Mouse (Mus musculus) frontal cortex, postnatal 14 days (tissue): ENCODE data around the gene Crip1.

Experiments used
- DNase-seq, 2 experiments: peaks; one replicate each; pipeline ENCODE4 v3.0.0; 2022; ENCODE audit warnings: low spot score in 2 of 2

Crip1 gene

DNA sequence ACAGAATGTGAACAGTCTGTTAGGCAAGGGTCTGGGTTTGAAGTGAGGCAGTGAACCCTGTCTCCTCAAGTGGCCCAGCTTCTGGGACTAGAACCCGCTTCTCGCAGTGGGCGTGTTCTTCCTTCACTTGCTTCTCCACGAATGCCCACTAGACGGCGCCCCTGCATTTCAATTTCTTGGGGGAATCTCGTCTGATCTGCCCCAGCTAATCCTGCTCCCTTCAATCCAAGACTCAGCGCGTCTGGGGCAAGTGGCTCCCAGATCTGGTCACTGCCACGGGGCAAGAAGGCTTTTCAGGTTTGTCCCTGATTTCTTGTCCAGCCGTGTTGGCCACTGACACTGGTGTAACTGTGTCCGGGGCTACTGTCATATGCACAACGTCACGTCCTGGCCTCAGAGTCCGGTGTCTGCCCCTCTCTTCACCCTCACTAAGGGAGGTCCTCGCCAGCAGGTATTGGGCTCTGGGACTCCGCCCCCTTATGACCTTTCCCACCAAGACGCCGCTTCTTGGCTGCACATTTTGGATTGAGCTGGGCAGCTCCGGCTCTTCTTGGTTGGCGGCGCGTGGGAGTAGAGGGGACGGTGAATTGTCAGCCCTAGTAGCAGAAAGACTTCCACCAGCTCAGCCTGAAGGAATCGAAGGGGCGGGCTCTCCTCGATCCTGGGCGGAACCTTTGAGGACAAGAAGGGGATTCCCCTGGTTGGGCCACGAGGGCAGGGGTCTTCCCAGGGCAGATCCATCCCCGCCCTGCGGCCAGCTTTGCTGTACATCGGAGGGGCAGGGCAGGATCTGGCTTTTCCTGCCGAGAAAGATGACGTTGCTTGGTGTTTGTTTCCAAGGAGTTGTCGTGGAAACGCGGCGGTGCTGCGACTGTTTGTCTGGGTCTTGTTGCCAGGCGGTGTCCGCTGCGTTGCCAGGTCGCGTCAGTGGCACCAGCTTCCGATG, at the start of gene Crip1:
Crip1 (plus strand) TSS at position 205 of the 946 bp plus-strand sequence.
- peak; percentile 82 to 84 for DNase-seq

DNA sequence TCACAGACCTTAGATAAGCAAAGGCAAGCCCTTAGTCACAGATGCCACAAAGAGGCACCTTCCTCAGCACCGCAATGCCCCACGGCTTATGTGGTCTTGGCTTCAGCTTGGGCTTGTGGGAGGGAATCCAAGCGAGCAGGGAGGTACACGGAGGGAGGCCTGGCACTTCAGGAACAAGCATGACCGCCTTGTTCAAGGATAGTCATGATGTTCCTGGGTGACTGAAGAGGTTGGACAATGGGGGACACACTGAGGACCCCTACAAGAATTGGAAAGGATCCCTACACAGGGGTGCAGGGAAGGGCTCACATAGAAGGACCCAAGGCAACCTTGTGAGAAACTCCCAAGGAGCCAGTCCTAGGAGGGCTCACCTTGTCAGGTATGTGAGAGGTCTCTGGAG, 49.1 kb upstream of the Crip1 start:
- DNase-seq: no peak

DNA sequence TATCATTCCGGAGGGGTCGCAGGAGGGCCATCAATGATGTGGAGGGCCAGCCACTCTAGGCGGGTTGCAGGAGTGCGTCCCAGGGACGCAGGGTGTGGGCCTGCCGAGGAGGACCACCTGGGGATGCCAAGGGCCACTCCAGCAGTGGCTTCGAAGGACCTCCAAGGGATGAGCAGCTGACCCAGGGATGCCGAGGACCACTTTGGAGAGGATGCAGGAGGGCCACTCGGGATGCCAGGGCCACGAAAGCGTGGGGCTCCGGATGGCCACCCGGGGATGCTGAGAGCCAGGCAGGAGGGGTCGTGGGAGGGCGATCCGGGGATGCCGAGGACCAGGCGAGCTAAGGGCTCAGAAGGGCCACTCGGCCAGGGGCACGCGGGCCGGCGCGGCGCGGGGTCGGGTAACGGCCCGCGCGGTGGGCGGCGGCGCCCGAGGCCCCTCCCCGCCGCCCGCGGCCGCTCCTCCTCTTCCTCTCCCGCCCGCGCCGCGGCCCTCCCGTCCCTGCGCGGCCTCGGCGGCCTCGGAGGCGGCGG, 48.3 kb upstream of the Crip1 start, which contains the start of gene Mta1:
Mta1 (plus strand) TSS at position 530 of the 533 bp plus-strand sequence.
- DNase-seq: no peak

DNA sequence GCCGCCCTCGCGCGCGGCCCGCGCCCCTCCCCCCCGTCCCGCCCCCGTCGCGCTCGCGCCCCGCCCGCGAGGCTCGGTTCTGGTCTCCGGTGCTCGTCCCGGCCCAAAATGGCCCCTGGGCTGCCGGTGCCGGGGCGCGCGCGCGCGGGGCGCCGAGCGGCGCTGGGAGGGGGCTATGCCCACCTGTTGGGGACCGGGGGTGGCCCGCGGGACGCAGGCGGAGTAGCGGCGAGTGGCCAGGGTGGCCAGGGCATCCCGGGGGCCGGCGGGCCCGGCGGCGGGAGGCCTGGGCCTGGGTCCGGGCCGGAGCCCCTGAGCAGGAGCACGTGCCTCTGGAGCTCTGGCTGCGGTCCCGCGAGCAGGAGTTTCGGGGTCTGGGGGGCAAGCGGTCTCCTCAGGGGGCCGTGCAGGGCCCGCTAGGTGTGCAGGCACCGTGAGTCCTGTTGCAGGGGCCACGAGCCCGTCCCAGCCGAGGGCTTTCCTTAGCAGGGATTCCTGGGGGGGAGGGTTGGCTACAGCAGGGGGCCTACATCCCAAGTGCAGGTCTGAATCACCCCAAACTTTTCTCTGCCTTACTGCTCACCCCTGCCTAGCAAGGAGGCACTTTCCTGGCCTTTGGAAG, 47.5 kb upstream of the Crip1 start:
- DNase-seq: no peak

DNA sequence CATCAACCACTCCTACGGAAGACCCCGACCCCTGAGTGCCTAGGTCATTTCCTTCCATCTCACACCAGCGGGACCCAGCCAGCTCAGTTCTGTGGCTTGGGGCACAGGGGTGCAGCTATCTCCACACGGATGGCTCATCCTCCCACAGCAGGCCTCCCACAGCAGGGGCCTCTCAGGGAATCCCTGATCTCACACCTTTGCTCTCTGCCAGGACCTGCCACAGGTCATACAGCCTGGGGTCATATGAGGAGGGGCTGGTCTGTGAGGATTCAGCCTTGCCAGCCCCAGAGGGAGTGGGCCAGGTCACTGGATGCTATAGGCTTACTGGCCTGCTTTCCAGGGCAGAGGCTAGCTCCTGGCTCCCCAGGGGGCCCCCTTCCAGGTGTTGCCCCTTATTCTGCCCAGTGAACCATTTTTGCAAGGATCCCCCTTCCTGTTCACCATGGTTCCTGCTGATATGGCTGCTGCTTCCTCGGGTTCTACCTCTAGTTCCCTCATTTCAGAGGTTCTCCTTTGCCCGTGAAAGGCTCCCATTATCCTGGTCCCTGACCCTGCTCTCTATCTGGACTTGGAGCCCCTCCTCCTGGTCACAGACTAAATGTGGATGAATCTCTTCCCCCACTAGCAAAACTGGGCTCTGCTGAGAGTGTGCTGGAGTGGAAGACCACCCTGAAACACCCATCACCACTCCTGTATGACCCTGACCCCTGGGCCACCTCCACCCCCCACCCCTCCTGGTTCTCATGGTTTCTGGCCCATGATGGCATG, 46.5 kb upstream of the Crip1 start:
- no peak for DNase-seq

DNA sequence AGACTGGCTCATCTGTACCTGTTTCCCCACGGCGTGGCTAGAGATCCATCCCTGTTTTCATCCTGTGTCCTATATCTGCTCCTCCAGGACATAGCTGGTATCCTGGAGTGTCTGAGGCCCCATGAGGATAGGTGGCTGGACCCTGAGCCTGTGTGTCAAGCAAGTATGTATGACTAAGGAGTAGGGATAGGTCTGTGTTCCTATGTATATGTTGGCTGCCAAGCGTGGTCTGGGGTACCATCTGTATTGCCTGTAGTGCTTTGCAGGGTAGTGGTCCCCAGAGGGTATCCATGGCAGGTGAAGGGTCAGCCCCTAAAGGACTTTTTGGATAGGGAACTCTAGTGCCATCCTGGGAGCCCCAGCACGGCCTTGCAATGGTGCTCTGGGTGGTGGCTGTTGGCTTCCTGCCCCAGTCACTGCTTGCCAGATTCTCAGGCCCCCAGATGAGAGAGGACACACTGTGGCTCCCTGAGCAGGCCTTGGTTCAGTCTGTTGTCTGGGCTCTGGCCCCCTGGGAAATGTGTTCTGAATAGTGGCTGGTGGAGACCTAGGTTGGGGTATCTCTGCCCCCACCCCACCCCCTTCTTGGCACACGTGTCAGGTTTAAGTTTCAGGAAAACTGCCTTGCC, 45.6 kb upstream of the Crip1 start:
- no peak for DNase-seq

DNA sequence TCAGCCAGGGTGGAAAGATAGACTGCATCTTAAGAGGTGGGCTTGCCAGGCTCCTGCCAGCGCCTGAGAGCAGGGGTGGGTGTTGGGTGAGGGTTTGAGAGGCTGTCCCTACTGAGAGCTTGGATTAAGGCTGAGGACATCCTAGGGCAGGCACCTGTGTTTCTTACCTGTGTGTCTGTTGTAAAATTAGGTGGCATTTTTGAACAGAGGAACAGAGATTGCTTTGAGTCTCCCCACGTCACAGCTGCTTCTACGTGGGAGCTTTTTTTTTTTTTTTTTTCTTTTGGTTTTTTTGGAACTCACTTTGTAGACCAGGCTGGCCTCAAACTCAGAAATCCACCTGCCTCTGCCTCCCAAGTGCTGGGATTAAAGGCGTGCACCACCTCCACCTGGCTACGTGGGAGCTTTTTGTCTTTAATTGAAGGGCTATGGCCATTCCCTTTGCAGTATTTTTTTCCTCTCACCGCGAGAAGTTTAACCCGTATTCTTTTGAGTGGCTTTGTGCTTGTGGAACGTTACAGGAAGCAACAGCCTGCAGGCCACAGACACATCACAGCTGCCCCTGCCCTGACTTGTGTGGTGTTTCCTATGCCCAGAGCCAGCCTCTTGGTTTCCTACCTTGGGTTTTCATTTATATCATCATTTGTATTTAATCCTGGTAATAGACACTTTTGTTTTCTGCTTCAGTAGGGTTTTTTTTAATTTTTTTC, 44.7 kb upstream of the Crip1 start:
- no peak for DNase-seq

DNA sequence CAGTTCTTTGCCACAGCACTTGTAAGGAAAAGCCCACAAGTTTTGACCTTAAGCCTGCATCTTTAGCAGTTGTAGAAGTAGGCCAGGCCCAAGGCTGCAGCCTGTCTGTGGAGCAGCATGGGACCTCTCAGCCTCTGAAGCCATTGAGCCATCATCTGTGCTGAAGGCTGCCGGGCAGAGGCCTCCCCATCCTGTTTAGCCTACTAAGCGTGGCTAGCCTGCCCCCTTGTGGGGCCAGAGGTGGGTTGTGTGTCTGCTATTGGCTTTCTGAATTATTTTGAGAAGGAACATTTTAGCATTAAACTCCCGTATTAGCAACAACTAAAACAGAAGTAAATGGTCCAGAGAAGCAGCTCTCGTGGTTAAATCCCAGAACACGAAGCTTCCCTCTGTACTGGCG, 43.7 kb upstream of the Crip1 start:
- no peak for DNase-seq

DNA sequence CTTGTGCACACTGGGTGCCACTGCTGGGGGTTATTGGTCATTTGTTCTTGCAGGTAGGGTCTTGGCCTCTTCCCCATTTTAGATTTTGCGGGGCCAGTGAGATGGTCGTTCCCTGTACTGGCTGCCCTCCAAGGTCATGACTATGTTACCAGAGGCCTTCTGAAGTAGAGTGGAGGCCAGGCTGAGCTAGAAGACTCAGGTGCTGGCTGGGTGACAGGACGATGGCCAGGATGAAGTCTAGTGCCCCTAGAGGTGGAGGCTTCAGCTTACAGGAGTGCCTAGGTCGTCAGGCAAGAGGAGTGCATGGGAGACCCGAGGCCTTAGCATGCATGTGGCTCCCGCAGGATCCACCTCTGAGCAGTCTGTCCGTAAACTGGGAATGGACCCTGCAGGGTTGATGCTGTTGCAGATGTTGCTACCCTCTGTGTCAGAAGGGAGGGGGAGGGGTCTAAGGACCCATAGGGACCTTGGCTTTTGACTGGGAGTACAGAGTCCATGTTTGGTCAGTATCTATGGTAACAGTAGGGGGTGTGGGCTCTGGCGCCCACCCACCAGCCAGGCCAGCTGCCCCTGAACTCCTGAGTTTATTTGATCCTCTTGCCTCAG, 42.2 kb upstream of the Crip1 start:
- DNase-seq: no peak

DNA sequence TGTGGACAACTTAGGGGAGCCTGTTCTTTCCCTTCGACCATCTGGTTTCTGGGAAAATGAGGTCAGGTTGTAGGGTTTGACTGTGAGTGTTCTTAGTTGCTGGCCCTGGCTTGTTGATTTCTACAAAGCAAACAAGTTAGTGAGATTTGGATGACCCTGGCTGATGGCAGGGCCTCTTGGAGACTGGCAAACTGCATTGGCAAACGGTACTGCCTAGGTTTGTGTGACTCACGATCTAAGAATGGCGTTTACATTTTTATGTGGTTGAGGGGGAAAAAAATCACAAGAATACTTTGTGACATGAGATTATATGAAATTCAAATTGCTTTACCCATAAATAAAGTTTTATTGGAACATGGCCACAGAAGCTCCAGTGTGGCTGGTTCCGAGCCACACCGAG, 39.7 kb upstream of the Crip1 start:
- DNase-seq: no peak

DNA sequence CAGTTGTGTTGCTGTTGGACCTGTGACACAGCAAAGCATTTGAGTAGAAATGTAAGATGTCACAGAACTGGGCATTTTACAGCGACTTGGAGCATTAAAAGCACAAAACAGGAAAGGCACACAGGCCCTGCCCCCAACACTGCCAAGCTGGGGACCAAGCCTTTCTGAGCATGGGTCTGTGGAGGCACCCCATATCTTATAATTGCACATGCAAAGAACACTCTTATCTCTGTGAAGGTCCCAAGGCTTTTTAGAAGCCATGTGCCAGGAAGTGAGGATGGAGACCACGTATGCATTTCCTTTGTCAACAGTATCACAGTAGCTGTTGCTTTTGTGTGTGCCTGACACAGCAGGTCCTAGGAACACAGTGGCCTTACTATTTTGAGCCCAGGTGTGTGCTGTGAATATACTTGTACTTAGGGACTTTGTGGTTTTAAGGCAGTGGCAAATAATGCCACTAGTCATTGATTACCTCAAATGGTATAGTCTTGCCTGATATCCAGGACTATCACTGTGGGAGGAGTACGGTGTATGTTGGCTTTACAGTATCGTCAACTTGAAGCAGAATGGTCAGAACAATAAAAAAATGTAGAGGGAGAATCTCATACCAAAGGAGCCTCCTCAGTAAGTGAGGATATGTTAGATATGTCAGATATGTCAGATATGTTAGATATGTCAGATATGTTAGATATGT, 38.5 kb upstream of the Crip1 start:
- no peak for DNase-seq

DNA sequence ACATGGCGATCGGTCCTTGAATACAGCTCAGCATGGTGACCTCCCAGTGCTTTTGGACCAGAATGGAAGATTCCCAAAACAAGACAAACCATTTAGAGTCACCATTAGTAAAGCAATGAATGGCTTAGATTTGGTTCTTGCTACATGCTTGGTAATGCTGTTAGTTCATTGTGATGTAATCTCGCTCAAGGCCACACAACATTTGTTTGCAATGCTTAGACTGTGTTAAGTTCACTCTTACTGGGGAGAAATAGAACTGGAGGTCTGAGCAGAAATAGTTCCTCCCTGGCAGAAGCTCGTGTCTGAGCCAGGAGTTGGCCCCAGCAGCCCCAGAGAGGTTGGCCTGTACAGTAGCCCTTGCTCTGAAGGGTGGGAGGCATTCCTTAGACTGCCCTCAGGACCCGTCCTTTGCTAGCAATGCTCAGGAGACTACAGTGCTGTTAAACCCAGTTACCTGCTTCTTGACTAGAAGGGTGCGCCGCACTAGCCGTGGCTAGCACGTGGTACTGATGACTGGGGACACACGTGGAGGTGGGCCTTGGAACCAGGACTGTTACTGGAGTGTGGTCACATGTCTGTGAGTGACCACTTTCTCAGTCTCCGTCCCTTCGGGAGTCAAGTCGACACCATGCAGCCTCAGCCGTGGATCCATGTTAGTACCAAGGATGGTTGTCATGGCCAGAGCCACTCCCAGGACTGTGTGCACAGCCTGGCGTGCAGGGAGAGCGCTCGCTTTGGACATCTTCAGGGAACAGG, 37.4 kb upstream of the Crip1 start:
- no peak for DNase-seq

DNA sequence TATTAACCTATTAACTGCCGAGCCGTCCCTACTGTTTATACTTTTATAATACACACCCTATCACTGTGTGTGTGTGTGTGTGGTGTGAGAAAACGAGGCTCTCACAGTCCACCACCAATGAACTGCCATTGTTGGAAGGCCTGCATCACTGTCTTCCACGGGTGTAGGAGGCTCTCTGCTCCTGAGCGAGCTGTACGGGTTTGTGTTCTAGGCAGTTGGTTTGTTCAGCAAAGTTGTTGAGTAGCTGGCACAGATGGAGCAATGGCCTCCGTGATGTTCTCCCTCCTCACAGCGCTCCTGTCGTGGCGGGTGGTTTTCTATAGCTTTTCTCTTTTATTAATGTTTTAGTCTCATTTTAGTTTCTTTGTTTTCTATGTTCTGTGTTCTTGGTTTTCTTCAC, 36.3 kb upstream of the Crip1 start:
- no peak for DNase-seq

DNA sequence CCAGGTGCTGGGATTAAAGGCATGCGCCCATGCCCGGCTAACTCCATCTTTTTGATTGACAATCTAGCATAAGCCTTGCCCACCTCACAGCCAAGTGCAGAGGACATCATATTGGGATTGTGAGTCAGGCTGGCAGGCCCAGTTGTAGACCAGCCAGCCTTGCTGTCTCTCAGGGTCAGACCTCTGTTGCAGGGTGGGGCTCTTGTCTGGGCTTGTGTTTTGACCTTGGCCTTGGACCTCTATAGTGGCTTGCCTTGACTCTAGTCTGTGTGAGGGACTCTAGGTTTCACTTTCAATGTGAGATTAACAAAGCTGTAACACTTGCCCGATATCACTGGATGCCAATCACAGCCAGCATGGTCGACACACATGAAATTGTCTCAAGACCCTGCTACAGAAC, 32.0 kb upstream of the Crip1 start:
- no peak for DNase-seq

DNA sequence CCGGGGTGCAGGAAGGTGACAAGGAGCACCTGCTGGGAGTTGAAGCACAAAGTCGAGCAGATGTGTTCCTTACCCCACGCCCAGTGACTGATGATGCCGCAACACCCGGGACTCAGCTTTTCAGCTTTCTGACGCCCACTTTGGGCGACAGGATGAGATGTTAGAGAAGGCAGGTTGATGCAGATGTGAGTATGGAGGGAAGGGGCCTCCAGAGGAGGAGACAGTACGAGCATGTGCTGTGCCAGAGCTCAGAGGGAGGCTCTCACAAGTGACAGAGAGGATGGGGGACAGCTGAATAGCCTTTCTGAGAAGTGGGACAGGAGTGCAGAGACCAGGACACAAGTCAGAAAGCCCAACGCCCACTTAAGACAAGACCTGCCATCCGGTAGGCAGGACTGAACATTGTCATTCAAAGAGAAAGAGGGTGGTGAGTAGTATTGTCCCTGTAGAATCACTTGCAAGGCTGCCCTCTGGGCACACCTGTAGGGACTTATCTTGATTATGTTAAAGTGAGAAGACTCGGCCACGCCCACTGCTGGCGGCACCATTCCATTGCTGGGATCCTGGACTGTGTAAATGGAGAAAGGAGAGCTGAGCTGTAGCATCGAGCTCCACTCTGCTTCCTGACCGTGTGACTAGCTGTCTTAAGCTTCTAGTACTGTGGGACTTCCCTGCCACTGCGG, 31.1 kb upstream of the Crip1 start:
- no peak for DNase-seq

DNA sequence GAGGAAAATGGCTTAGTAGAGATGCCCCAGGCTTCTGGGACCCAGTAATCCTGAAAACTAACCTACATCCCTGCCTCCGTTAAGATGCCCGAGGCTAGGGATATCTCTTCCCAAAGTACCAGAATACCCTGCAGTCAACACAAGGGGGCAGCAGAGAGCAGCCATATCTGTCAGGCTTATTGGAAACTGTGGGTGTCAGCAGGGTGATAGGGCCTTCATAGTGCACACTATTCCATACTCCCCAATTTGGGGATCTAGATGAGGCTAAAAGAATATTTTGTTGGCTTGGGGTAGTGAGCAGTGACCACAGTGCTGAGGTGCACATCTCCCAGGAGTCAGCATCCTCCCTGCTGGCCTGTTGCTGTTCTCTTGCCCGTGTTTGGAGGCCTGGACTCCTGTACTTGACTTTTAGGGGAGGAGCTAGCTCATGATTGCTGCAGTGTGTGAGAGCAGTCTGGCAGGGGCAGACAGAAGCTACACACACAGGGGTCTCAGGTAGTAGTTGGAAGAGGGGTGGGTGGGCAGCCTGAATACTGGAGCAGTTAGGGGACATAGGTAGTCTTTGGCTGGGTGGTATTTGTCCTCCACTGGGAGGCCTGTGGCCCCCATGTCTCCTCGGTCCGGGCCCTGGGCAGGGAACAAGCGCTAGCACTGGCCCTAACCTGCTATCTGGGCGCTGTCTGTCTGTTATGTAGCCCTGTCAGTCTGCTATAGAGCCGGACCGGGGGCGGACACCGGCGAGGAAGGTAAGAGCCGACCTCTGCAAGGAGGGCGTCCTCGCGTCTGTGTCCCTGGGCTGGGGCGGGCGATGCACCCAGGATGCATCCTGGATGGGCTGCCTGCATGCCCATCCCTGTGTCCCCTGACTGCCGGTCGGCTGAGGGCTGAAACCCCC, 26.4 kb upstream of the Crip1 start:
- peak in 1 of 2 experiments; percentile 80 for DNase-seq

DNA sequence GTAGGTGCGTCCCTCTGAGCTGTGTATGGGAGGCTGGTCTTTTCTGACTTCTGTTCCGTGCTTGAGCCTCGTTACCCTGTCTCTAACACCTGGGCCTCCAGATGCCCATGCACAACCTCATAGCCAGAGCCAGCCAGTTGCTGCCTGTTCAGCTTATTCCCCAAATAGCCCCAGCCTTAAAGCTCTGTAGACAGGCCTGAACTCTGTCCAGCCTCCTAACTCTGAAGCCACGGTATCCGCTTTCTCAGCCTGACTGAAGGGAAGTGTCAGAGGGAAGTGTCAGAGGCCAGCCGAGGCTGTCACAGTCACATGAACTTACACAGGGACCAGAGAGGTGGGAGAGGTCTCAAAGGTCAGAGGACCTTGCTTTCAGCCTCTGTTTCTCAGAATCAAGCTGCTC, 21.4 kb upstream of the Crip1 start:
- DNase-seq: no peak

DNA sequence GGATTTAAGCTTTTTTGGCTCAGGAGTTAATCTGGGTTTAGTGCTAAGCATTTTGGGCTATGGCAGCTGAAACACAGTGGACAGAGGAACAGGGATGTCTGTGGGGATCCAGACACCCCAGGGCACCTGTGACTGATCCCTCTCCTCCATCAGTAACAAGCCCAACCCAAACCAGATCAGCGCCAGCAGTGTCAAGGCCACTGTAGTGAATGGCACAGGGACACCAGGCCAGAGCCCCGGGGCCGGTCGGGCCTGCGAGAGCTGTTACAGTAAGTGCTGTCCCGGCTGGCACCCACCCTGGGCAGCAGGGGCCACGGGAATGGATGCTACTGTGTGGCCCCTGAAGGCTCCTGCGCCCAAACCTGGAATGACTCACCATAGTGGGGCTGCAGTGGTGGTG, 15.4 kb upstream of the Crip1 start:
- no peak for DNase-seq
